8 mouse cellular contexts compared by ENCODE assay signal in the genomic region with DNA sequence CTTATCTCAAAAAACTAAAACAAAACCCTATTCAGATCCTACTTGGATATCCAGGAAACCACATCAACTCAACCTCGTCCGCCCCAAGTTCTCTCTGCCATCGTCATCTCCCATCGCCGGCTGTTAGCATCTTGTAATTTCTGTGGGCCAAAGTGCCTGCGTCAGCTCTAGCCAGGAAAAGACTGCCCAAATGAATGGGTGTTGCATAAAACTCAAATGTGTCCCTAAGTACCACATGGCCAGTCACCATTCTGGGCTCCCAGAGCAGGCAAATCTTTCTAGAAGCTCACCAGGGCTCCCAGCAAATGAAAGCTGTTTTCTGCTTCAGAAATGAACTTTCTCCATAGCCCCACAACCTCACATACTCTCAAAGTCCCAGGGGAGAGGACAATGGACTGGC. TPM values are rescaled to one million over a fixed set of nuclear protein-coding genes. Genes with fewer than 3 reads are reported as not detected.
DNase-seq lines count a peak whose midpoint lies in the region; ATAC-seq and TF ChIP-seq lines count a peak whose summit lies in the region.

No protein-coding gene starts in this region.

- H3K9me3 ChIP-seq in midbrain, embryonic 15.5 days: no peaks in the 10 kb centered on the region

- peaks cover 28% of the 10 kb centered on the region for H3K4me1 ChIP-seq in embryonic fibroblast, embryonic 13.5 days (ENCODE audit: control insufficient read depth, insufficient read depth, low read length)
- peaks cover 59% of the 10 kb centered on the region for H3K4me1 ChIP-seq in kidney, adult 2 months (ENCODE audit: control insufficient read depth, insufficient read depth, low read length)
- H3K4me1 ChIP-seq in midbrain, embryonic 15.5 days: peaks cover 82% of the 10 kb centered on the region

- no peak for TF ChIP-seq POLR2A in embryonic fibroblast, embryonic 13.5 days (IDR thresholded peaks at IDR 0.05; ENCODE audit: low read depth, low read length)
- no peak for TF ChIP-seq POLR2A in kidney, adult 2 months (IDR thresholded peaks at IDR 0.05; ENCODE audit: low read depth, low read length)

- H3K4me3 ChIP-seq in embryonic fibroblast, embryonic 13.5 days (ENCODE audit: insufficient read depth, low read length): peak overlapping the region; percentile 93
- H3K4me3 ChIP-seq in kidney, adult 2 months (ENCODE audit: insufficient read depth, low read depth, low read length): peak overlapping the region; percentile 70; the same call in 1 of the 2 replicates
- peak overlapping the region; percentile 97 for H3K4me3 ChIP-seq in midbrain, embryonic 15.5 days

- H3K36me3 ChIP-seq in kidney, adult 2 months (ENCODE audit: control insufficient read depth, insufficient read depth, low read length): no peaks in the 10 kb centered on the region
- H3K36me3 ChIP-seq in midbrain, embryonic 15.5 days (replicated peaks): no peaks in the 10 kb centered on the region

- H3K9ac ChIP-seq in midbrain, embryonic 15.5 days: peak overlapping the region; percentile 92; the same call in 1 of the 2 replicates

- H3K4me2 ChIP-seq in midbrain, embryonic 15.5 days: peak overlapping the region; percentile 56

- no peaks in the 10 kb centered on the region for H3K27me3 ChIP-seq in kidney, adult 2 months (replicated peaks; ENCODE audit: control insufficient read depth, insufficient read depth, low read length)
- H3K27me3 ChIP-seq in midbrain, embryonic 15.5 days (replicated peaks): no peaks in the 10 kb centered on the region

- WGBS in kidney, adult 2 months: 24% methylated on average over 6 of the region's 6 CpGs
- 72% methylated on average over 6 of the region's 6 CpGs for WGBS in midbrain, embryonic 15.5 days

- TF ChIP-seq CTCF in embryonic fibroblast, embryonic 13.5 days (IDR thresholded peaks at IDR 0.05; ENCODE audit: borderline replicate concordance, insufficient read depth, low read length): no peak
- no peak for TF ChIP-seq CTCF in kidney, adult 2 months (conservative IDR thresholded peaks at IDR 0.05; ENCODE audit: insufficient read depth, insufficient read length, low read depth, low read length)

- H3K27ac ChIP-seq in embryonic fibroblast, embryonic 13.5 days (ENCODE audit: insufficient read depth, low read length): no peak overlapping the region
- peak overlapping the region; percentile 90 for H3K27ac ChIP-seq in kidney, adult 2 months (ENCODE audit: insufficient read depth, low read depth, low read length)
- 0 out of 2 replicates have a peak overlapping the region, but pooled peaks have one; percentile 84 for H3K27ac ChIP-seq in midbrain, embryonic 15.5 days

- DNase-seq in kidney, adult 11 months: peak; percentile 49
- no peak for DNase-seq in kidney, postnatal 36 days
- peak; percentile 63 for DNase-seq in kidney, adult 2 months
- DNase-seq in embryo, embryonic 10 days (ENCODE audit: low spot score): no peak
- no peak for DNase-seq in embryo, embryonic 10.5 days (ENCODE audit: low spot score)
- DNase-seq in spleen, adult 18-20 months: no peak

- ATAC-seq in midbrain, embryonic 15.5 days (replicated peaks): no peak

RNA-seq across cellular contexts. Expression of gene Bcar1, which starts 2.1 kb away (rescaled TPM):
- polyA plus RNA-seq in embryonic fibroblast, embryonic 13.5 days (2011; ENCODE audit: insufficient read length, low read depth, missing spikeins): 37.0 and 45.8 TPM in 2 replicates
- 115 and 137 TPM in 2 replicates for polyA plus RNA-seq in kidney, adult 2 months (2012; rRNA removed)
- 51.9 and 55.8 TPM in 2 replicates for polyA plus RNA-seq in midbrain, embryonic 15.5 days (2015; fragmentation: Nextera tagmentation; extraction: Ambion mirVana)

RNA-seq across cellular contexts. Expression of gene Ctrb1, which starts 50.7 kb away (rescaled TPM):
- not detected in 2 replicates for polyA plus RNA-seq in embryonic fibroblast, embryonic 13.5 days (2011; ENCODE audit: insufficient read length, low read depth, missing spikeins)
- 0.17 and 0.29 TPM in 2 replicates for polyA plus RNA-seq in kidney, adult 2 months (2012; rRNA removed)
- 2.5 TPM in 1 of 2 replicates, not detected in the other for polyA plus RNA-seq in midbrain, embryonic 15.5 days (2015; fragmentation: Nextera tagmentation; extraction: Ambion mirVana)

Comparison
In these comparisons a context has a peak if more than half of its experiments do, and no peak if none do; other contexts are left out.
1. DNase-seq: peak in kidney, adult 11 months (single experiment) and kidney, adult 2 months (single experiment); none in kidney, postnatal 36 days (0 of 2), embryo, embryonic 10 days (single experiment), embryo, embryonic 10.5 days (single experiment) and spleen, adult 18-20 months (0 of 2).
2. Peak in every context shown above with its lines, with median percentiles within 50 percentile points of each other: H3K4me3 ChIP-seq.